Mouse (Mus musculus) embryonic facial prominence, embryonic 13.5 days (tissue): Measurements from ENCODE around the gene Pde7b. TPM values are rescaled to one million over a fixed set of nuclear protein-coding genes. Genes with fewer than 3 reads are reported as not detected.

Source experiments
- ATAC-seq: fragments of 200-750 bp; cut with Nextera tagmentation; 2 replicates; pipeline ENCODE4 v1.8.0; 2017; ENCODE audit warnings: low read depth; ENCODE audit not compliant: insufficient number of reproducible peaks, insufficient read depth, low FRiP score, low TSS enrichment
- H3K27ac ChIP-seq: fragments of 300-500 bp; sonication (generic); 2 replicates; pipeline ENCODE4 v1.5.1; 2015; ENCODE audit warnings: moderate library complexity, mild to moderate bottlenecking, inconsistent platforms
- H3K27me3 ChIP-seq: fragments of 300-500 bp; sonication (generic); 2 replicates; pipeline ENCODE4 v1.6.1; 2015; ENCODE audit warnings: mild to moderate bottlenecking, inconsistent platforms
- H3K36me3 ChIP-seq: fragments of 300-500 bp; sonication (generic); 2 replicates; pipeline ENCODE4 v1.6.1; 2015; ENCODE audit warnings: mild to moderate bottlenecking, inconsistent platforms
- H3K4me1 ChIP-seq: fragments of 300-500 bp; sonication (generic); 2 replicates; pipeline ENCODE4 v1.6.1; 2015; ENCODE audit warnings: inconsistent platforms
- H3K4me2 ChIP-seq: fragments of 300-500 bp; sonication (generic); 2 replicates; pipeline ENCODE4 v1.6.1; 2015; ENCODE audit warnings: moderate library complexity, mild to moderate bottlenecking, inconsistent platforms
- H3K4me3 ChIP-seq: fragments of 300-500 bp; sonication (generic); 2 replicates; pipeline ENCODE4 v1.5.1; 2015; ENCODE audit warnings: mild to moderate bottlenecking, inconsistent platforms
- H3K9ac ChIP-seq: fragments of 300-500 bp; sonication (generic); 2 replicates; pipeline ENCODE4 v1.6.1; 2015; ENCODE audit warnings: mild to moderate bottlenecking, inconsistent platforms
- H3K9me3 ChIP-seq: fragments of 300-500 bp; sonication (generic); 2 replicates; pipeline ENCODE4 v1.6.1; 2016; ENCODE audit warnings: inconsistent platforms
- WGBS: fragments of 180-500 bp; shearing (Covaris S2); methylation state at CpG from one replicate; pipeline ENCODE4 v1.1.7; 2015; ENCODE audit warnings: mixed read lengths; 5-methylcytosine and 5-hydroxymethylcytosine counted together
- polyA plus RNA-seq: library from polyadenylated mRNA; unstranded; fragments of >200 nt; fragmentation: Nextera tagmentation; extraction: Ambion mirVana; gene quantifications from 2 replicates; pipeline ENCODE4 v1.2.1, GENCODE M21; 2015

The Pde7b gene
- polyA plus RNA-seq, 1 experiment from 2014 or later = 14.9 TPM

GRCm38 (mm10) chr10:20739801-20740200 is 14.9 kb upstream of the Pde7b start:
- no peak for ATAC-seq
- Histone ChIP-seq H3K4me2 (no peak overlapping the region), H3K9ac (no peak overlapping the region), H3K27ac (no peak overlapping the region), H3K36me3 (no peaks in the 10 kb centered on the region), H3K4me3 (no peak overlapping the region), H3K4me1 (peaks cover 19% of the 10 kb centered on the region), H3K27me3 (no peaks in the 10 kb centered on the region), H3K9me3 (no peaks in the 10 kb centered on the region)
- WGBS = 85% methylated on average over 3 of the region's 3 CpGs

GRCm38 (mm10) chr10:20737146-20737545 is 12.3 kb upstream of the Pde7b start:
- no peaks in the 10 kb centered on the region for H3K9me3 ChIP-seq
- H3K4me2 ChIP-seq = peak overlapping the region; percentile 27; the same call in 1 of the 2 replicates
- no peaks in the 10 kb centered on the region for H3K36me3 ChIP-seq
- ATAC-seq = no peak
- H3K4me3 ChIP-seq = no peak overlapping the region
- no peak overlapping the region for H3K27ac ChIP-seq
- 7% methylated on average over 4 of the region's 4 CpGs for WGBS
- peaks cover 19% of the 10 kb centered on the region for H3K4me1 ChIP-seq
- no peaks in the 10 kb centered on the region for H3K27me3 ChIP-seq
- H3K9ac ChIP-seq = no peak overlapping the region

- 0 out of 2 replicates have a peak overlapping the region, but pooled peaks have one; percentile 27 for H3K4me2 ChIP-seq
Observed at GRCm38 (mm10) chr10:20735775-20736449, 11.0 kb upstream of the Pde7b start.

GRCm38 (mm10) chr10:20733576-20733975 is 8.7 kb upstream of the Pde7b start:
- Histone ChIP-seq H3K27ac (no peak overlapping the region), H3K36me3 (no peaks in the 10 kb centered on the region), H3K4me2 (no peak overlapping the region), H3K4me1 (peaks cover 19% of the 10 kb centered on the region), H3K9ac (no peak overlapping the region), H3K27me3 (no peaks in the 10 kb centered on the region), H3K4me3 (no peak overlapping the region), H3K9me3 (no peaks in the 10 kb centered on the region)
- no peak for ATAC-seq
- WGBS = 67% methylated on average over 5 of the region's 5 CpGs

More at GRCm38 (mm10) chr10:20735775-20736449, 11.0 kb upstream of the Pde7b start:
- Histone ChIP-seq H3K4me3 (no peak overlapping the region), H3K9me3 (no peaks in the 10 kb centered on the region), H3K4me1 (peaks cover 19% of the 10 kb centered on the region), H3K36me3 (no peaks in the 10 kb centered on the region), H3K27ac (no peak overlapping the region), H3K27me3 (no peaks in the 10 kb centered on the region), H3K9ac (no peak overlapping the region)
- 35% methylated on average over 3 of the region's 3 CpGs for WGBS
- ATAC-seq = no peak

GRCm38 (mm10) chr10:20732180-20732579 is 7.3 kb upstream of the Pde7b start:
- Histone ChIP-seq H3K27me3 (no peaks in the 10 kb centered on the region), H3K36me3 (no peaks in the 10 kb centered on the region), H3K9me3 (no peaks in the 10 kb centered on the region), H3K4me3 (no peak overlapping the region), H3K27ac (no peak overlapping the region), H3K4me1 (peaks cover 14% of the 10 kb centered on the region), H3K9ac (no peak overlapping the region), H3K4me2 (no peak overlapping the region)
- no peak for ATAC-seq
- WGBS = 43% methylated on average over 2 of the region's 2 CpGs

GRCm38 (mm10) chr10:20730034-20730433 is 5.2 kb upstream of the Pde7b start:
- ATAC-seq = no peak
- H3K27ac ChIP-seq = no peak overlapping the region
- 71% methylated on average over 1 of the region's 1 CpGs for WGBS
- peaks cover 8% of the 10 kb centered on the region for H3K4me1 ChIP-seq
- no peak overlapping the region for H3K4me3 ChIP-seq
- no peaks in the 10 kb centered on the region for H3K36me3 ChIP-seq
- no peak overlapping the region for H3K9ac ChIP-seq
- no peaks in the 10 kb centered on the region for H3K9me3 ChIP-seq
- no peak overlapping the region for H3K4me2 ChIP-seq
- H3K27me3 ChIP-seq = no peaks in the 10 kb centered on the region

GRCm38 (mm10) chr10:20725384-20725983 is 606 bp upstream of the Pde7b start:
- ATAC-seq = 0 out of 2 replicates have a peak, but pooled peaks have one; percentile 9

GRCm38 (mm10) chr10:20724451-20724850 is 427 bp downstream of the Pde7b start:
- ATAC-seq = no peak
- Histone ChIP-seq H3K27ac (peak overlapping the region; percentile 91), H3K27me3 (no peaks in the 10 kb centered on the region)

More at GRCm38 (mm10) chr10:20725384-20725983, 606 bp upstream of the Pde7b start:
- no peaks in the 10 kb centered on the region for H3K9me3 ChIP-seq
- H3K36me3 ChIP-seq = no peaks in the 10 kb centered on the region
- WGBS = 16% methylated on average over 8 of the region's 8 CpGs
- peaks cover 24% of the 10 kb centered on the region for H3K4me1 ChIP-seq
- H3K27me3 ChIP-seq = no peaks in the 10 kb centered on the region
- H3K4me3 ChIP-seq = peak overlapping the region; percentile 48
- H3K4me2 ChIP-seq = peak overlapping the region; percentile 65
- peak overlapping the region; percentile 91 for H3K27ac ChIP-seq
- peak overlapping the region; percentile 44; the same call in 1 of the 2 replicates for H3K9ac ChIP-seq

GRCm38 (mm10) chr10:20723962-20724361 is 916 bp downstream of the Pde7b start:
- Histone ChIP-seq H3K4me1 (peaks cover 34% of the 10 kb centered on the region), H3K9ac (peak overlapping the region; percentile 72), H3K9me3 (no peaks in the 10 kb centered on the region), H3K4me3 (peak overlapping the region; percentile 48), H3K4me2 (peak overlapping the region; percentile 65), H3K27me3 (no peaks in the 10 kb centered on the region), H3K27ac (peak overlapping the region; percentile 91), H3K36me3 (no peaks in the 10 kb centered on the region)
- no peak for ATAC-seq
- WGBS = 8% methylated on average over 3 of the region's 3 CpGs

More at GRCm38 (mm10) chr10:20724451-20724850, 427 bp downstream of the Pde7b start:
- H3K9ac ChIP-seq = peak overlapping the region; percentile 72
- H3K9me3 ChIP-seq = no peaks in the 10 kb centered on the region
- WGBS = 10% methylated on average over 10 of the region's 10 CpGs
- peak overlapping the region; percentile 48 for H3K4me3 ChIP-seq
- no peaks in the 10 kb centered on the region for H3K36me3 ChIP-seq
- peak overlapping the region; percentile 65 for H3K4me2 ChIP-seq
- H3K4me1 ChIP-seq = peaks cover 34% of the 10 kb centered on the region

- H3K4me2 ChIP-seq = peak overlapping the region; percentile 65
- H3K27me3 ChIP-seq = no peaks in the 10 kb centered on the region
- H3K9ac ChIP-seq = peak overlapping the region; percentile 51
- WGBS = 31% methylated on average over 3 of the region's 3 CpGs
- peak overlapping the region; percentile 48 for H3K4me3 ChIP-seq
- no peak for ATAC-seq
- H3K27ac ChIP-seq = peak overlapping the region; percentile 40
- no peaks in the 10 kb centered on the region for H3K36me3 ChIP-seq
- peaks cover 34% of the 10 kb centered on the region for H3K4me1 ChIP-seq
- no peaks in the 10 kb centered on the region for H3K9me3 ChIP-seq
Observed at GRCm38 (mm10) chr10:20723521-20723915, 1.4 kb downstream of the Pde7b start.

GRCm38 (mm10) chr10:20722651-20723520 is 2.0 kb downstream of the Pde7b start:
- Histone ChIP-seq H3K4me2 (peak overlapping the region; percentile 65), H3K4me1 (peaks cover 34% of the 10 kb centered on the region), H3K4me3 (peak overlapping the region; percentile 48), H3K9me3 (no peaks in the 10 kb centered on the region), H3K27me3 (no peaks in the 10 kb centered on the region), H3K9ac (peak overlapping the region; percentile 51), H3K36me3 (no peaks in the 10 kb centered on the region), H3K27ac (peak overlapping the region; percentile 40)
- no peak for ATAC-seq
- 36% methylated on average over 9 of the region's 9 CpGs for WGBS
